Comparison of ENCODE assay signal across 14 mouse cellular contexts in the genomic region with DNA sequence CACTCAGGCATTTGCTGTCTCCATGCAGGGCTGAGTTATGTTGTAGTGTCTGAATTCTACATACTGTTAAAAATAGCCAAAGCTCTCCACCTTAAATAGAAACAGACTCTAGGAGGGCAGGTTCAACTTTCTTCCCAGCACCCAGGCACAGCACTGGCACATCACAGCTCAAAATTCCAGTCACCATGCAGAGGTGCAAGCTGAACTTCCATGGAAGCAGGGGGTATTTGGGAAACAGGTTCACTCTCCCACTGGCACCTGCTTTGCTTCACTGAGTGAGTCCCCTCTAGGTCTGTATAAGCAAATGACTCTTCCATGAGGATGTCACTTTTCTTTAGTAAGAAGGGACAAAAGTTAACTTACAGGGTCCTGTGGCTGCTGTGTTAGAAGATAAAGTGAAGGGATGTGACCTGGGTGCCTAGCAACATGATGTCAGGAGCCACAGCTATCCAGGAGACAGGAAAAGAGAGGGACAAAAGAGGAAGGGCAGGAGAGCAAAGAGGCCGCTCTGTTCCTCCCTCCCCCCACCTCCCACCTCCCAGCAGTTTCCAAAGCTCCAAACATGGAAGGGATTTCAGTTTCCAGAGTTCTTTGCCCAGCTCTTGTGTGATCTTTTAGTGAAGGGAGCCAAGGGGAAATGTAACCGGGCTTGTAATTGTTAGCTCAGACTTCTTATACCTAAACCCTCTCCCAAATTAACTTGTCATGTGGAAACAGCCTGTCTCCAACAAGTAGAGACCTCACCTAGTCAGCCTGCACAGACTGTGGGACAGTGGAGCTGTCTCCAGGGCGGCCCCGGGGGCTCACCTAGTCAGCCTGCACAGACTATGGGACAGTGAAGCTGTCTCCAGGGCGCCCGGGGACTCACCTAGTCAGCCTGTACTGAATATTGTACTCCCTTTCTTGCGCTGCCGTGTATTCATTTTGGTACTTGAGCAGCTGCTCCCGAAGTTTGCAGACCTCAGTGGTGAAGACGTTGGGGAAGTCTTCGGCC. TPM values are rescaled to one million over a fixed set of nuclear protein-coding genes. Genes with fewer than 3 reads are reported as not detected.
DNase-seq lines count a peak whose midpoint lies in the region; ATAC-seq and TF ChIP-seq lines count a peak whose summit lies in the region.
"Had no signal": no experiment of that assay in that cellular context is flagged by ENCODE, and none has a peak within 500 bp of the region (broad histone marks: within the 10 kb centered on the region; RNA-seq: fewer than 3 reads in every experiment).

No protein-coding gene starts in this region.

- H3K4me3 ChIP-seq in hindbrain, embryonic 11.5 days (ENCODE audit: low read depth, low read length): no peak overlapping the region
- no peak overlapping the region for H3K4me3 ChIP-seq in hindbrain, embryonic 14.5 days (replicated peaks; ENCODE audit: low read length)
- no peak overlapping the region for H3K4me3 ChIP-seq in heart, embryonic 12.5 days
- H3K4me3 ChIP-seq in neural tube, embryonic 13.5 days: no peak overlapping the region
- H3K4me3 ChIP-seq in kidney, embryonic 16.5 days (ENCODE audit: low read length): no peak overlapping the region
- H3K4me3 ChIP-seq: embryonic facial prominence, embryonic 13.5 days had no signal

- no peak overlapping the region for H3K9ac ChIP-seq in hindbrain, embryonic 11.5 days (ENCODE audit: low read depth, low read length)
- H3K9ac ChIP-seq in hindbrain, embryonic 14.5 days: no peak overlapping the region
- H3K9ac ChIP-seq in heart, embryonic 12.5 days: peak overlapping the region; percentile 64
- H3K9ac ChIP-seq in neural tube, embryonic 13.5 days: no peak overlapping the region
- no peak overlapping the region for H3K9ac ChIP-seq in kidney, embryonic 16.5 days (replicated peaks; ENCODE audit: low read length)
- H3K9ac ChIP-seq: embryonic facial prominence, embryonic 13.5 days had no signal

- ATAC-seq in hindbrain, embryonic 11.5 days (ENCODE audit: low FRiP score): peak; percentile 54; the same call in 1 of the 2 replicates
- ATAC-seq in hindbrain, embryonic 14.5 days (ENCODE audit: low FRiP score): no peak
- ATAC-seq in heart, embryonic 12.5 days (ENCODE audit: insufficient number of reproducible peaks, low FRiP score): peak; percentile 88
- ATAC-seq in neural tube, embryonic 13.5 days (ENCODE audit: low read depth): peak; percentile 63
- ATAC-seq in kidney, embryonic 16.5 days (ENCODE audit: low FRiP score, low TSS enrichment): no peak
- no peak for ATAC-seq in inflammation-experienced regulatory T-cells, adult 6 months
- ATAC-seq: activated CD4-positive, CD25-positive, alpha-beta regulatory T cell, adult 4 months had no signal

- H3K36me3 ChIP-seq in hindbrain, embryonic 11.5 days (ENCODE audit: control insufficient read depth, insufficient read depth, low read length): no peaks in the 10 kb centered on the region
- H3K36me3 ChIP-seq in hindbrain, embryonic 14.5 days (replicated peaks; ENCODE audit: control insufficient read depth, insufficient read depth): no peaks in the 10 kb centered on the region
- no peaks in the 10 kb centered on the region for H3K36me3 ChIP-seq in heart, embryonic 12.5 days
- H3K36me3 ChIP-seq in neural tube, embryonic 13.5 days: no peaks in the 10 kb centered on the region
- no peaks in the 10 kb centered on the region for H3K36me3 ChIP-seq in kidney, embryonic 16.5 days (ENCODE audit: insufficient read depth, low read length)
- H3K36me3 ChIP-seq: embryonic facial prominence, embryonic 13.5 days had no signal

- no peak overlapping the region for H3K27ac ChIP-seq in hindbrain, embryonic 11.5 days (ENCODE audit: low read depth, low read length)
- H3K27ac ChIP-seq in hindbrain, embryonic 14.5 days: no peak overlapping the region
- H3K27ac ChIP-seq in heart, embryonic 12.5 days (ENCODE audit: poor library complexity, severe bottlenecking): peak overlapping the region; percentile 100
- H3K27ac ChIP-seq in neural tube, embryonic 13.5 days (replicated peaks): peak overlapping the region; percentile 38; the same call in 1 of the 2 replicates
- no peak overlapping the region for H3K27ac ChIP-seq in kidney, embryonic 16.5 days (ENCODE audit: low read length)
- H3K27ac ChIP-seq: embryonic facial prominence, embryonic 13.5 days had no signal

- DNase-seq in hindbrain, embryonic 11.5 days (ENCODE audit: low spot score): peak; percentile 34
- no peak for DNase-seq in hindbrain, embryonic 14.5 days (ENCODE audit: low spot score)
- peak; percentile 11 for DNase-seq in brain, embryonic 14.5 days (ENCODE audit: low read depth)
- no peak for DNase-seq in kidney, postnatal 4 days
- DNase-seq: kidney, adult 8-10 months; lung, postnatal 4 days; thymus, adult 2 months had no signal

- 49% methylated on average over 11 of the region's 11 CpGs for WGBS in hindbrain, embryonic 11.5 days
- whole genome bisulfite sequencing in hindbrain, embryonic 14.5 days: 41% methylated on average over 11 of the region's 11 CpGs
- WGBS in heart, embryonic 12.5 days: 32% methylated on average over 11 of the region's 11 CpGs
- WGBS in neural tube, embryonic 13.5 days: 51% methylated on average over 11 of the region's 11 CpGs
- WGBS in kidney, embryonic 16.5 days: 63% methylated on average over 11 of the region's 11 CpGs

- no peak for TF ChIP-seq CTCF in brain, embryonic 14.5 days (IDR thresholded peaks at IDR 0.05; ENCODE audit: borderline replicate concordance, extremely low read depth, insufficient read depth, insufficient read length)

- no peaks in the 10 kb centered on the region for H3K4me1 ChIP-seq in hindbrain, embryonic 11.5 days (replicated peaks; ENCODE audit: control insufficient read depth, insufficient read depth, low read length)
- no peaks in the 10 kb centered on the region for H3K4me1 ChIP-seq in hindbrain, embryonic 14.5 days (replicated peaks; ENCODE audit: control insufficient read depth, insufficient read depth, low read length)
- peaks cover 44% of the 10 kb centered on the region for H3K4me1 ChIP-seq in heart, embryonic 12.5 days (replicated peaks)
- H3K4me1 ChIP-seq in neural tube, embryonic 13.5 days (replicated peaks): peaks cover 12% of the 10 kb centered on the region
- H3K4me1 ChIP-seq in kidney, embryonic 16.5 days (ENCODE audit: insufficient read depth, low read length): peaks cover 12% of the 10 kb centered on the region; the same call in 1 of the 2 replicates

- no peak overlapping the region for H3K4me2 ChIP-seq in hindbrain, embryonic 11.5 days (replicated peaks; ENCODE audit: low read depth, low read length)
- H3K4me2 ChIP-seq in hindbrain, embryonic 14.5 days (replicated peaks): no peak overlapping the region
- peak overlapping the region; percentile 51 for H3K4me2 ChIP-seq in heart, embryonic 12.5 days
- H3K4me2 ChIP-seq in neural tube, embryonic 13.5 days: no peak overlapping the region
- no peak overlapping the region for H3K4me2 ChIP-seq in kidney, embryonic 16.5 days (replicated peaks; ENCODE audit: low read depth, low read length)
- H3K4me2 ChIP-seq: embryonic facial prominence, embryonic 13.5 days had no signal

- TF ChIP-seq POLR2A in brain, embryonic 14.5 days (IDR thresholded peaks at IDR 0.05; ENCODE audit: borderline replicate concordance, extremely low read depth, insufficient read depth, insufficient read length, poor library complexity, severe bottlenecking): no peak

- no peaks in the 10 kb centered on the region for H3K27me3 ChIP-seq in hindbrain, embryonic 11.5 days (ENCODE audit: control insufficient read depth, insufficient read depth, low read length)
- H3K27me3 ChIP-seq in hindbrain, embryonic 14.5 days (ENCODE audit: control insufficient read depth, insufficient read depth, low read length): no peaks in the 10 kb centered on the region
- H3K27me3 ChIP-seq in heart, embryonic 12.5 days (replicated peaks): no peaks in the 10 kb centered on the region
- no peaks in the 10 kb centered on the region for H3K27me3 ChIP-seq in neural tube, embryonic 13.5 days
- H3K27me3 ChIP-seq in kidney, embryonic 16.5 days (ENCODE audit: insufficient read depth, low read length): no peaks in the 10 kb centered on the region
- H3K27me3 ChIP-seq: CH12.LX; embryonic facial prominence, embryonic 13.5 days had no signal

- H3K9me3 ChIP-seq in hindbrain, embryonic 11.5 days (ENCODE audit: control insufficient read depth, low read length): no peaks in the 10 kb centered on the region
- no peaks in the 10 kb centered on the region for H3K9me3 ChIP-seq in hindbrain, embryonic 14.5 days (ENCODE audit: control insufficient read depth, low read length)
- H3K9me3 ChIP-seq in heart, embryonic 12.5 days (replicated peaks): peaks cover 4% of the 10 kb centered on the region; the same call in 1 of the 2 replicates
- no peaks in the 10 kb centered on the region for H3K9me3 ChIP-seq in neural tube, embryonic 13.5 days
- H3K9me3 ChIP-seq in kidney, embryonic 16.5 days (ENCODE audit: low read length): no peaks in the 10 kb centered on the region
- H3K9me3 ChIP-seq: embryonic facial prominence, embryonic 13.5 days had no signal

RNA-seq across cellular contexts. Expression of gene Fgl2, which starts 42.5 kb away (rescaled TPM):
- polyA plus RNA-seq in hindbrain, embryonic 11.5 days (2014; fragmentation: Nextera tagmentation; extraction: Ambion mirVana): 3.5 and 4.0 TPM in 2 replicates
- 5.7 and 6.2 TPM in 2 replicates for polyA plus RNA-seq in hindbrain, embryonic 14.5 days (2014; fragmentation: Nextera tagmentation; extraction: Ambion mirVana)
- polyA plus RNA-seq in brain, embryonic 14.5 days (2012; rRNA removed): 1.4 and 2.3 TPM in 2 replicates
- polyA plus RNA-seq in heart, embryonic 12.5 days (2016; fragmentation: Nextera tagmentation; extraction: Ambion mirVana): 34.2 and 35.3 TPM in 2 replicates
- polyA plus RNA-seq in neural tube, embryonic 13.5 days (2015; fragmentation: Nextera tagmentation; extraction: Ambion mirVana): 4.4 and 5.3 TPM in 2 replicates
- polyA plus RNA-seq in kidney, embryonic 16.5 days (2015; fragmentation: Nextera tagmentation; extraction: Ambion mirVana): 3.6 and 4.9 TPM in 2 replicates
- polyA plus RNA-seq in inflammation-experienced regulatory T-cells, adult 6 months (2017; shearing (Covaris generic)): 10 to 100 TPM; 20.4 to 31.5 (median 24.2) TPM

Comparison
In these comparisons a context has a peak if more than half of its experiments do, and no peak if none do; other contexts are left out.
1. ATAC-seq: peak in hindbrain, embryonic 11.5 days (single experiment), heart, embryonic 12.5 days (single experiment) and neural tube, embryonic 13.5 days (single experiment); none in hindbrain, embryonic 14.5 days (single experiment), kidney, embryonic 16.5 days (single experiment) and inflammation-experienced regulatory T-cells, adult 6 months (single experiment).
2. DNase-seq: peak in hindbrain, embryonic 11.5 days (single experiment) and brain, embryonic 14.5 days (single experiment); none in hindbrain, embryonic 14.5 days (single experiment) and kidney, postnatal 4 days (0 of 2).
3. H3K27ac ChIP-seq: peak in heart, embryonic 12.5 days (single experiment) and neural tube, embryonic 13.5 days (single experiment); none in hindbrain, embryonic 11.5 days (single experiment), hindbrain, embryonic 14.5 days (single experiment) and kidney, embryonic 16.5 days (single experiment).